Comparison of ENCODE assay signal across 10 mouse cellular contexts in genomic region chr11:94957693-94958064, GRCm38 (mm10). TPM values are rescaled to one million over a fixed set of nuclear protein-coding genes. Genes with fewer than 3 reads are reported as not detected.
A peak's percentile ranks its signal among the peaks of the same experiment; 100 is the strongest.
DNase-seq lines count a peak whose midpoint lies in the region; ATAC-seq lines count a peak whose summit lies in the region.
"Had no signal": no experiment of that assay in that cellular context is flagged by ENCODE, and none has a peak within 500 bp of the region (broad histone marks: within the 10 kb centered on the region; RNA-seq: fewer than 3 reads in every experiment).

No protein-coding gene starts in this region.

- 82% methylated on average over 9 of the region's 9 CpGs for WGBS in embryonic facial prominence, embryonic 14.5 days

- intact Hi-C loops in heart, postnatal 14 days (cut with DNase I) = no loop called here

- ATAC-seq in embryonic facial prominence, embryonic 14.5 days (ENCODE audit: low read depth) = no peak
- no peak for ATAC-seq in megakaryocyte progenitor cell, adult 5-6 weeks (replicated peaks; ENCODE audit: poor library complexity)

- H3K4me3 ChIP-seq in embryonic facial prominence, embryonic 14.5 days (ENCODE audit: low read depth, low read length) = no peak overlapping the region
- H3K4me3 ChIP-seq: liver, embryonic 15.5 days had no signal

- no peaks in the 10 kb centered on the region for H3K27me3 ChIP-seq in embryonic facial prominence, embryonic 14.5 days (replicated peaks; ENCODE audit: control insufficient read depth, insufficient read depth, low read length)

- H3K4me2 ChIP-seq in embryonic facial prominence, embryonic 14.5 days (ENCODE audit: low read depth, low read length) = no peak overlapping the region
- H3K4me2 ChIP-seq: liver, embryonic 15.5 days had no signal

- no peaks in the 10 kb centered on the region for H3K9me3 ChIP-seq in embryonic facial prominence, embryonic 14.5 days (ENCODE audit: control insufficient read depth, low read length)
- H3K9me3 ChIP-seq: liver, embryonic 15.5 days had no signal

- H3K4me1 ChIP-seq in embryonic facial prominence, embryonic 14.5 days (ENCODE audit: control insufficient read depth, insufficient read depth, low read length) = peaks cover 14% of the 10 kb centered on the region
- H3K4me1 ChIP-seq: liver, embryonic 15.5 days had no signal

- DNase-seq in kidney, adult 9 months = peak; percentile 45
- DNase-seq in kidney, adult 18-20 months = no peak
- DNase-seq in embryonic facial prominence, embryonic 14.5 days (ENCODE audit: low spot score) = no peak
- peak; percentile 65 to 68 for DNase-seq in heart, postnatal 14 days
- DNase-seq in lung, postnatal 14 days = peak; percentile 32
- no peak for DNase-seq in right cerebral cortex, postnatal 36 days (ENCODE audit: low spot score in 2 of 2)
- DNase-seq in layer of hippocampus, postnatal 10 days (ENCODE audit: low spot score in 2 of 2) = no peak

- H3K27ac ChIP-seq in embryonic facial prominence, embryonic 14.5 days (replicated peaks; ENCODE audit: low read depth, low read length) = peak overlapping the region; percentile 68
- H3K27ac ChIP-seq: liver, embryonic 15.5 days had no signal

- no peak overlapping the region for H3K9ac ChIP-seq in embryonic facial prominence, embryonic 14.5 days (ENCODE audit: low read depth, low read length)
- H3K9ac ChIP-seq: liver, embryonic 15.5 days had no signal

- H3K36me3 ChIP-seq in embryonic facial prominence, embryonic 14.5 days (ENCODE audit: control insufficient read depth, insufficient read depth, low read length) = no peaks in the 10 kb centered on the region
- H3K36me3 ChIP-seq: liver, embryonic 15.5 days had no signal

RNA-seq across cellular contexts. Expression of gene Hils1, which starts 9.7 kb away (rescaled TPM):
- polyA plus RNA-seq in embryonic facial prominence, embryonic 14.5 days (2014; fragmentation: Nextera tagmentation; extraction: Ambion mirVana) = 0.25 and 0.61 TPM in 2 replicates
- total RNA-seq in heart, postnatal 14 days (2021) = not detected
- total RNA-seq in megakaryocyte progenitor cell, adult 5-6 weeks (2015) = not detected in 2 replicates
- total RNA-seq in megakaryocyte progenitor cell, adult 5-6 weeks (2017) = not detected in 2 replicates
- total RNA-seq in layer of hippocampus, postnatal 10 days (2021) = not detected
- total RNA-seq: MEL had no signal
- polyA plus RNA-seq: liver, embryonic 15.5 days had no signal

RNA-seq across cellular contexts. Expression of gene Sgca, which starts 18.4 kb away (rescaled TPM):
- polyA plus RNA-seq in embryonic facial prominence, embryonic 14.5 days (2014; fragmentation: Nextera tagmentation; extraction: Ambion mirVana) = 18.6 and 19.5 TPM in 2 replicates
- total RNA-seq in heart, postnatal 14 days (2021) = 100 to 1,000 TPM; 135 to 139 TPM
- total RNA-seq in megakaryocyte progenitor cell, adult 5-6 weeks (2015) = not detected in 2 replicates
- not detected in 2 replicates for total RNA-seq in megakaryocyte progenitor cell, adult 5-6 weeks (2017)
- total RNA-seq in layer of hippocampus, postnatal 10 days (2021) = under 1 TPM; 0.66 to 0.78 TPM
- total RNA-seq: MEL had no signal

RNA-seq across cellular contexts. Expression of gene Col1a1, which starts 21.7 kb away (rescaled TPM):
- polyA plus RNA-seq in embryonic facial prominence, embryonic 14.5 days (2014; fragmentation: Nextera tagmentation; extraction: Ambion mirVana) = 3,653 and 4,731 TPM in 2 replicates
- 100 to 1,000 TPM; 475 to 551 TPM for total RNA-seq in heart, postnatal 14 days (2021)
- total RNA-seq in megakaryocyte progenitor cell, adult 5-6 weeks (2015) = not detected in 2 replicates
- total RNA-seq in megakaryocyte progenitor cell, adult 5-6 weeks (2017) = 0.07 TPM in 1 of 2 replicates, not detected in the other
- total RNA-seq in layer of hippocampus, postnatal 10 days (2021) = 10 to 100 TPM; 60.6 to 66.1 TPM

RNA-seq across cellular contexts. Expression of gene Ppp1r9b, which starts 33.2 kb away (rescaled TPM):
- polyA plus RNA-seq in embryonic facial prominence, embryonic 14.5 days (2014; fragmentation: Nextera tagmentation; extraction: Ambion mirVana) = 16.0 and 16.1 TPM in 2 replicates
- total RNA-seq in heart, postnatal 14 days (2021) = 10 to 100 TPM; 50.5 to 52.1 TPM
- 43.9 and 46.6 TPM in 2 replicates for total RNA-seq in megakaryocyte progenitor cell, adult 5-6 weeks (2015)
- 81.9 and 107 TPM in 2 replicates for total RNA-seq in megakaryocyte progenitor cell, adult 5-6 weeks (2017)
- total RNA-seq in layer of hippocampus, postnatal 10 days (2021) = 100 to 1,000 TPM; 501 TPM

RNA-seq across cellular contexts. Expression of gene Samd14, which starts 52.0 kb away (rescaled TPM):
- 21.9 and 29.0 TPM in 2 replicates for polyA plus RNA-seq in embryonic facial prominence, embryonic 14.5 days (2014; fragmentation: Nextera tagmentation; extraction: Ambion mirVana)
- total RNA-seq in heart, postnatal 14 days (2021) = 1 to 10 TPM; 2.2 TPM
- 2.3 and 6.1 TPM in 2 replicates for total RNA-seq in megakaryocyte progenitor cell, adult 5-6 weeks (2015)
- total RNA-seq in megakaryocyte progenitor cell, adult 5-6 weeks (2017) = 0.92 and 2.6 TPM in 2 replicates
- 100 to 1,000 TPM; 107 TPM for total RNA-seq in layer of hippocampus, postnatal 10 days (2021)

Comparison
In these comparisons a context has a peak if more than half of its experiments do, and no peak if none do; other contexts are left out.
1. DNase-seq: peak in kidney, adult 9 months (single experiment), heart, postnatal 14 days (2 of 2) and lung, postnatal 14 days (single experiment); none in kidney, adult 18-20 months (single experiment), embryonic facial prominence, embryonic 14.5 days (single experiment), right cerebral cortex, postnatal 36 days (0 of 2) and layer of hippocampus, postnatal 10 days (0 of 2).
2. RNA of gene Sgca, which starts 18.4 kb away (total RNA-seq): 135 to 139 TPM in heart, postnatal 14 days; 0.66 to 0.78 TPM in layer of hippocampus, postnatal 10 days and not detected in megakaryocyte progenitor cell, adult 5-6 weeks; every median in the first group is over 10 times any median in the second.
3. RNA of gene Col1a1, which starts 21.7 kb away (total RNA-seq): 475 to 551 TPM in heart, postnatal 14 days and 60.6 to 66.1 TPM in layer of hippocampus, postnatal 10 days; 0.07 TPM in megakaryocyte progenitor cell, adult 5-6 weeks; every median in the first group is over 10 times any median in the second.